8 mouse cellular contexts compared by ENCODE assay signal in genomic region chr1:131829279-131829678, GRCm38 (mm10). TPM values are rescaled to one million over a fixed set of nuclear protein-coding genes. Genes with fewer than 3 reads are reported as not detected.
DNase-seq lines count a peak whose midpoint lies in the region; ATAC-seq and TF ChIP-seq lines count a peak whose summit lies in the region.

No protein-coding gene starts in this region.

- no peak for TF ChIP-seq POLR2A in myocyte (IDR thresholded peaks at IDR 0.05; ENCODE audit: insufficient read length, low read depth)

- H3K9me3 ChIP-seq in lung, postnatal 0 days (ENCODE audit: low read length), result no peaks in the 10 kb centered on the region
- no peaks in the 10 kb centered on the region for H3K9me3 ChIP-seq in hindbrain, embryonic 15.5 days

- H3K4me1 ChIP-seq in lung, postnatal 0 days (ENCODE audit: insufficient read depth, low read depth, low read length), result peaks cover 18% of the 10 kb centered on the region
- H3K4me1 ChIP-seq in hindbrain, embryonic 15.5 days (replicated peaks), result peaks cover 46% of the 10 kb centered on the region

- H3ac ChIP-seq in myocyte (ENCODE audit: control insufficient read depth, insufficient read length), result no peak overlapping the region

- no peaks in the 10 kb centered on the region for H3K36me3 ChIP-seq in lung, postnatal 0 days (ENCODE audit: insufficient read depth, low read length)
- H3K36me3 ChIP-seq in hindbrain, embryonic 15.5 days, result no peaks in the 10 kb centered on the region
- no peaks in the 10 kb centered on the region for H3K36me3 ChIP-seq in myocyte (ENCODE audit: control insufficient read depth, insufficient read depth)

- 41% methylated on average over 5 of the region's 5 CpGs for WGBS in lung, postnatal 0 days
- WGBS in hindbrain, embryonic 15.5 days, result 43% methylated on average over 5 of the region's 5 CpGs

- TF ChIP-seq CTCF in lung, postnatal 0 days (IDR thresholded peaks at IDR 0.05), result no peak

- DNase-seq in cerebellum, adult 11-12 months, result peak; percentile 50
- DNase-seq in cerebellum, postnatal 4 days (ENCODE audit: low spot score in 2 of 2), result no peak
- no peak for DNase-seq in lung, postnatal 0 days (ENCODE audit: low spot score)
- no peak for DNase-seq in lung, postnatal 36 days
- DNase-seq in right cerebral cortex, postnatal 10 days (ENCODE audit: low spot score in 2 of 2), result no peak
- no peak for DNase-seq in frontal cortex, adult 2 months (ENCODE audit: extremely low spot score in 1 of 2, low spot score in 1 of 2)

- H3K27ac ChIP-seq in lung, postnatal 0 days (ENCODE audit: low read length), result no peak overlapping the region
- H3K27ac ChIP-seq in hindbrain, embryonic 15.5 days (replicated peaks), result no peak overlapping the region

- no peak overlapping the region for H3K4me3 ChIP-seq in lung, postnatal 0 days (ENCODE audit: low read depth, low read length)
- peak overlapping the region; percentile 91 for H3K4me3 ChIP-seq in hindbrain, embryonic 15.5 days
- H3K4me3 ChIP-seq in myocyte, result peak overlapping the region; percentile 62

- H3K9ac ChIP-seq in lung, postnatal 0 days (replicated peaks; ENCODE audit: low read depth), result no peak overlapping the region
- H3K9ac ChIP-seq in hindbrain, embryonic 15.5 days, result peak overlapping the region; percentile 14; the same call in 1 of the 2 replicates

- ATAC-seq in lung, postnatal 0 days, result no peak
- ATAC-seq in hindbrain, embryonic 15.5 days (ENCODE audit: low FRiP score, low read depth), result no peak

- peak overlapping the region; percentile 87 for H3K4me2 ChIP-seq in lung, postnatal 0 days (replicated peaks; ENCODE audit: low read depth, low read length)
- peak overlapping the region; percentile 64 for H3K4me2 ChIP-seq in hindbrain, embryonic 15.5 days
- peak overlapping the region; percentile 74 for H3K4me2 ChIP-seq in myocyte (ENCODE audit: low read depth)

- H3K27me3 ChIP-seq in lung, postnatal 0 days (replicated peaks; ENCODE audit: insufficient read depth, low read length), result no peaks in the 10 kb centered on the region
- no peaks in the 10 kb centered on the region for H3K27me3 ChIP-seq in hindbrain, embryonic 15.5 days
- H3K27me3 ChIP-seq in myocyte (ENCODE audit: control insufficient read depth, insufficient read depth, insufficient read length), result no peaks in the 10 kb centered on the region

- TF ChIP-seq EP300 in lung, postnatal 0 days (IDR thresholded peaks at IDR 0.05), result no peak

- no peaks in the 10 kb centered on the region for H3K79me2 ChIP-seq in myocyte (ENCODE audit: control insufficient read depth, insufficient read depth)

TF ChIP-seq in myocyte, 11 proteins besides CTCF, POLR2A, EP300 and RAD21:
- TF ChIP-seq CEBPB (IDR thresholded peaks at IDR 0.05; ENCODE audit: insufficient read depth, poor library complexity, severe bottlenecking), result no peak
- TF ChIP-seq MYOG (IDR thresholded peaks at IDR 0.05; ENCODE audit: control insufficient read depth in 1 of 3, insufficient read depth in 1 of 3, insufficient read length in 2 of 3, low read depth in 2 of 3), result no peak
- no peak for TF ChIP-seq SRF (IDR thresholded peaks at IDR 0.05; ENCODE audit: control insufficient read depth, insufficient read length, low read depth)
- TF ChIP-seq REST (IDR thresholded peaks at IDR 0.05; ENCODE audit: insufficient read depth, insufficient read length), result no peak

RNA-seq across cellular contexts. Expression of gene Slc41a1, which starts 2.0 kb away (rescaled TPM):
- 12.1 and 13.1 TPM in 2 replicates for polyA plus RNA-seq in lung, postnatal 0 days (2015; fragmentation: Nextera tagmentation; extraction: Ambion mirVana)
- polyA plus RNA-seq in hindbrain, embryonic 15.5 days (2015; fragmentation: Nextera tagmentation; extraction: Ambion mirVana), result 18.9 and 24.7 TPM in 2 replicates
- polyA plus RNA-seq in myocyte (2012; fragmentation: generic; extraction: Trizol), result 14.0 TPM
- polyA plus RNA-seq in frontal cortex, adult 2 months (2012; rRNA removed), result 37.3 and 39.2 TPM in 2 replicates

RNA-seq across cellular contexts. Expression of gene Pm20d1, which starts 32.1 kb away (rescaled TPM):
- 1.6 TPM in 2 replicates for polyA plus RNA-seq in lung, postnatal 0 days (2015; fragmentation: Nextera tagmentation; extraction: Ambion mirVana)
- 0.26 and 0.41 TPM in 2 replicates for polyA plus RNA-seq in hindbrain, embryonic 15.5 days (2015; fragmentation: Nextera tagmentation; extraction: Ambion mirVana)
- 0.01 TPM for polyA plus RNA-seq in myocyte (2012; fragmentation: generic; extraction: Trizol)
- 2.3 and 2.5 TPM in 2 replicates for polyA plus RNA-seq in frontal cortex, adult 2 months (2012; rRNA removed)

RNA-seq across cellular contexts. Expression of gene Rab29, which starts 37.7 kb away (rescaled TPM):
- polyA plus RNA-seq in lung, postnatal 0 days (2015; fragmentation: Nextera tagmentation; extraction: Ambion mirVana), result 23.1 and 26.3 TPM in 2 replicates
- polyA plus RNA-seq in hindbrain, embryonic 15.5 days (2015; fragmentation: Nextera tagmentation; extraction: Ambion mirVana), result 7.0 and 10.3 TPM in 2 replicates
- polyA plus RNA-seq in myocyte (2012; fragmentation: generic; extraction: Trizol), result 3.5 TPM
- polyA plus RNA-seq in frontal cortex, adult 2 months (2012; rRNA removed), result 10.2 and 10.6 TPM in 2 replicates
